Mouse (Mus musculus): Measurements from ENCODE around the gene Tas2r130. TPM values are rescaled to one million over a fixed set of nuclear protein-coding genes. Genes with fewer than 3 reads are reported as not detected.
"Not testable (repeated sequence)": the region's sequence is repeated elsewhere in the genome, so short reads cannot be mapped to it uniquely, and the experiment has no call there.

The Tas2r130 gene
- not detected for total RNA-seq (2021)
- long read RNA-seq, experiment 1, result 0 reads
- long read RNA-seq, experiment 2, result 0 reads

DNA sequence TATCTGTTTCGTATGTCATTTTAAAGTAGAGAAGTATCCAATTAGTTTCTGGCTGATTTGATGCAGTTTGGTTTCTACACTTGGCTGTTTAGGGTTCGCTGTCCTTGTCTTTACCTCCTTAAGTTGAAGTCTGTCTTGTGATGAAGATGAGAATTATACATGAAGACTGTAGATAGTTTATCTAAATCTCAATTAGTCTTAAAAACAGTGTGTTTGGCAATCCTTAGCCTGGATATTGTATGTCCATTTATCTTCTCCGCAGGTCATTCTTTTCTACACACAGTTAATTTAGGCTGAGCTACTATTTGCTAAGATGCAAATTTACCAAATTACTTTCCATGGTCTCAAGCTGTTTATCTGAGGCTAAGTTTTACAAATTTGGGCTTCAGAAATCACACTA is at the start of gene Tas2r130:
Tas2r130 (minus strand) TSS at position 101 of the 400 bp plus-strand sequence.
- no peak for DNase-seq (ENCODE audit: extremely low spot score in 1 of 2, low spot score in 2 of 2)
- Histone ChIP-seq H3K27ac (no peak within 1 kb of the TSS), H3K4me3 (no peak within 1 kb of the TSS)
- intact Hi-C loops (cut with DNase I), result no loop called here
- no peak for TF ChIP-seq CTCF (IDR thresholded peaks at IDR 0.05)

- DNase-seq (ENCODE audit: extremely low spot score in 1 of 2, low spot score in 2 of 2), result no peak
- Histone ChIP-seq H3K4me3 (no peak within 1 kb of the TSS), H3K27ac (no peak within 1 kb of the TSS)
- intact Hi-C loops (cut with DNase I), result no loop called here
- no peak for TF ChIP-seq CTCF (IDR thresholded peaks at IDR 0.05)
Observed at GRCm38 (mm10) chr6:131678786-131679185, 48.1 kb upstream of the Tas2r130 start, which contains the start of gene Tas2r106. Gene Tas2r106 (minus strand): TSS chr6:131678886.

DNA sequence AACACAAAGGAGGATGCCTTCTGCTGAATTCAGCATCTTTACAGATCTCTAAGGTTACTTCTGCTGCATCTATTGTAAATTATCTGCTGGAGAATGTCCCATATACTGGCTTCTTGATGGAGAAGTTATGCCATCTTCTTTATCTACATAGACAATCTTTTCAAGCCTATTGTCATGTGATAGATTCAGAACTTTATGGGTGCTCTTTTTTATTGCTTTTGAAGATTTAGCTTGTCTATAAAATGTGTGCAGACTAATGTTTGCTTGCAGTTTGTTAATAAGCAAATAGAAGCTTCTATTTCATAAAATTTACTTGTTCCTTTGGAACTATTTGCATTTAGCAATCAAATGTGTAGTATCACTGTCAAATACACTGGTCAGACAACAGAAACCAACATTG is 29.3 kb upstream of the Tas2r130 start, which contains the start of gene Tas2r107:
Tas2r107 (minus strand) TSS at position 101 of the 400 bp plus-strand sequence.
- intact Hi-C loops (cut with DNase I), result no loop called here
- no peak for DNase-seq (ENCODE audit: extremely low spot score in 1 of 2, low spot score in 2 of 2)
- Histone ChIP-seq H3K4me3 (no peak within 1 kb of the TSS), H3K27ac (no peak within 1 kb of the TSS)
- TF ChIP-seq CTCF (IDR thresholded peaks at IDR 0.05), result no peak

- H3K27ac ChIP-seq; DNase-seq (ENCODE audit: extremely low spot score in 1 of 2, low spot score in 2 of 2); H3K4me3 ChIP-seq; intact Hi-C loops (cut with DNase I): not testable (repeated sequence)
Observed at GRCm38 (mm10) chr6:131609956-131610355, 20.8 kb downstream of the Tas2r130 start.

DNA sequence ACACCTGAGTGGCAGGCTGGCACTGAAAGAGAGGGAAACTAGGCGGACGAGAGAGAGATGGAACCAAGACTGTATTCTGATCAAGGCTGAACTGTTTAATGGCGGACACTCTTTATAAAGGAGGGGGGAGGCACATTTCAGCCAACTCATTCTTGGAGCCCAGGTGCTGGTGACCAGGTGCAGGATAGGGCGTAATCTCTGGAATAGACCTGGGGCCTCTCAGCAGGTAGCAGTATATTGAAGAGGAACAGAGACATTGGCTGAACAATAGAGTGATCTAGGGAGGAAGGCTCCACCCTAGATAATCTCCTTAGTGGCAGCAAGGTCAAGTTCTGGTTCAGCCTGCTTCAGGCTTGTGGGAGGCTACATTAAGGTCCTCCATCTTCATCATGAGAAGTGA is 25.9 kb downstream of the Tas2r130 start:
- no peak for DNase-seq (ENCODE audit: extremely low spot score in 1 of 2, low spot score in 2 of 2)
- intact Hi-C loops (cut with DNase I), result no loop called here
- no peak for TF ChIP-seq CTCF (IDR thresholded peaks at IDR 0.05)
- no peak overlapping the region for H3K4me3 ChIP-seq
- no peak overlapping the region for H3K27ac ChIP-seq

Other genes with a start within 250 kb of the Tas2r130 start
- 10 to 100 TPM; 43.5 to 47.6 TPM for gene Ybx3, start 242.4 kb downstream of the Tas2r130 start, total RNA-seq (2021)
- not detected for gene 5430401F13Rik, start 144.5 kb downstream of the Tas2r130 start, total RNA-seq (2021)
- not detected for gene Gm6619, start 144.5 kb downstream of the Tas2r130 start, total RNA-seq (2021)
- gene Tas2r107, start 29.2 kb upstream of the Tas2r130 start, total RNA-seq (2021), result not detected
- gene Tas2r106, start 48.0 kb upstream of the Tas2r130 start, total RNA-seq (2021), result not detected
- gene Tas2r104, start 54.8 kb upstream of the Tas2r130 start, total RNA-seq (2021), result not detected
- gene Tas2r105, start 56.6 kb upstream of the Tas2r130 start, total RNA-seq (2021), result not detected
- gene Tas2r114, start 59.2 kb upstream of the Tas2r130 start, total RNA-seq (2021), result not detected

All from left cerebral cortex, adult 2 months (tissue).